Mouse (Mus musculus): ENCODE data around the gene Egfr.

The Egfr gene

DNA sequence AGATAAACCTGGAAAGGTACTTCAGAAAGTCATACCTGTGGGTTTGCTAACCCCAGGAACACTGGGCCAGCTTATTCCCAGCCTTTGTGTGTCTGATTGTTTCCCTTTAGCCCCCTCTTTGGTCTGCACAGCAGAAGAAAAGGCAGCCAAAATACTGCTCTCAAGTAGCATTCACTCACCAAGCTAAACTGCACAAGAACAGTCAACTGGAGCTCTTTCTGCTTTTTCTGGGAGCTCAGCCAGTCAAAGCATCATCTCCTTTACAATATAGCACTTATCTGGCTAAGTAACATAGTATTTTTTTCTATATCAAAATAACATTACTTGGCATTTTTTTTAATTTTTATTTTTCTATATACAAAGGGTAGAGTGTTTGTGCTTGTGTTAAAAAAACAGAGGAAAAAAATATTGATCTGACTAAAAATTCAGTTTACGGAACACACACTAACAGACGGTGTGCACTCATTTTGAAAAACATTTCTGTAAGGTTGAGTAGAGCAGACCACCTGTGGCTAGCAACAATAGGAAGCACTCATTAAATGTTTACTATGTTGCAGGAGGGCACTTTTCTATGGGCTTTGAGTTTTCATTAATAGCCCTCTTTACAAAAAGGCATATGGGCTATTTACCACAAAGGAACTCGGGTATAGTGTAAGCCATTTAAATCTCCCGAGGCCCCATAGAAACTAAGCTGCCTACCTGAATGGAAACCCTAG is 72.0 kb downstream of the Egfr start:
- no peak for DNase-seq (ENCODE audit: extremely low read depth, low read depth)

DNA sequence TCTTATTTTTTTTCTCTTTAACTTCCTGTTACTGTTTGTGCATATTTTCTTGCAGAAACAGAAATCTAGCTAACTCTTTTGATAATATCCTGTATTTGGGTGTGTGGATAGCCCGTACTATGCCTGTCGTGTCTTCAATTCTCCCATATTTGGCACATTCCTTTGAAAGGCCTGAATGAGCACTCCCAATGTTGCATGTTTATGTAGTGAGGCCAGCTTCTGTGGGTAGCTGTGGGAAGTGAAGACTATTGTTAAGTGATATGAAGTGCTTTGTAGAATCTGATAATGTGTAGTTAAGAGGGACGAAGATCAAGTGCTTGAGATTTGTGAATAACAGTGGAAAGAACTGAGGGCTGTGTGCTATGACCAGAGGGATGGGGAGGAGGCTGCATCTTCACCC is 77.5 kb downstream of the Egfr start:
- no peak for DNase-seq (ENCODE audit: extremely low read depth, low read depth)

DNA sequence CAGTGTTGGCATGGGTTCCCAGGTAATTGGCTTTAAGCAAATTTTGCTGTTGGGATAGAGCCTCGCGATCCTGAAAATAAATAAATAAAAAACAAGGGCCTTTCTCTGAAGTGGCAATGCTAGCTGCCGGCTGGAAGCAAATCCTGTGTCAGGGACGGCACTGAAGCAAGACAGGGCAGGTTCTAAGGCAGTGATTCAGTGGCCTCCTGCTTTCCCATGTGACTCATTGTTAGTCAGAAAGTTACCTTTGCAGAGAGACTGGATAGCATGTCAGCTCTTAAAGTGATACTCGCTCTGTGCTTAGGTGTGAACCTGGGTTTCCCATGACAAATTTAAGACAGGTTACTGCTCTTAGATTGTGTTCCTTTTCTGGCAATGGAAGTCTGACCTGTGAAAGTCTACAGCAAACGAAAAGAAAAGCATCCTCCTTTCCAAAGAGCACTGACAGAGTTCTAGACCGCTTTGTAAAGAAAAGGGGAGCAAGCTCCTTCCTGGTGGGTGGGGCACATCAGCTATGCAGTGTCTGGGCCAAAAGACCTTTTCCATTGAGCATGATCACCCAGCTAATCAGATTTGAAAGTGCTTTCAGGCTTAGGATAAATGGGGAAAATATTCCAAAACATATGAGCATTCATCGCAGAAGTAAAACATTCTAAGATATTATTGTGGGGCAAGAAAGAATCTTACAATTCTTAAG is 78.7 kb downstream of the Egfr start:
- DNase-seq (ENCODE audit: extremely low read depth, low read depth) = no peak

DNA sequence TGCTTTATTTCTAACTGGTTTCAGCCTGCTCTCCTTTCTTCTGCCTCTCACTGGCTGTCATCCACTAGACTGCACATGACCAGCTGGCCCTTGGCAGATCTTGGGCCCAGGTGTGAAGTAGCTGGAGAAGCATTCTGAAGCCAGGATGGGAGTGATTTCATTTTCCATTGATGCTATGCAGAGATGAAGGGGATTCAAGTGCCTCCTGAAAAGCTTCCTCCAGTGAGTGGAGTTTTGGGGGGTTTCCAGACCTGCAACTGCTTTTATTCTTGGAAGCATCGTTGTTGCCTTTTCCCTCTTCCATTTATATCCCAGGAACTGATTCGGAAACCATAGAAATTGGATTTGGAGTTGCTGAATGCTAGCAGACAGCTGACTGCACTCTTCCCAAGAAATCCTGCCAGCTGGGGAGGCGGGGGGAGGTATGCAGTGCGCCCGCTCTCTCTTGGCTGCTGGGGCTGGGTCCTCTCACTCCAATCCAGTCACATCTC is 80.0 kb downstream of the Egfr start:
- DNase-seq (ENCODE audit: extremely low read depth, low read depth) = no peak

DNA sequence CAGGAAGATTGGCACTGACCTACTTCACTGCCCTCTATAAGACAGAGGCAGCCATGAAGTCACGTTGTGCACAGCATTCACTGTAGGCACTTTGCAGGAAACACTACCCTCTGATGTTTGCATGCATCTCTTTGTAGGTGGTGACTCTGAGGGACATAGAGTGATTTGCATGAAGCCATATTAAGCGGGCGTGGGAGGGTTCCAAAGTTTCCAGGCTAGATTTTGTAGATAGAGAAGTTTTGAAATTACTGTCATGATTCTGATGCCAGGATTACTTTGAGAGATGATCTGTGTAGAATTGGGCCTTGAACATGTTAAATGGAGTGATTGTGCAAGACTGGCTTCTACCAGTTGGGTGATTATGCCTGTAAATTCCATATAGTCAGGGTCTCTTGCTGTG is 86.8 kb downstream of the Egfr start:
- no peak for DNase-seq (ENCODE audit: extremely low read depth, low read depth)

DNA sequence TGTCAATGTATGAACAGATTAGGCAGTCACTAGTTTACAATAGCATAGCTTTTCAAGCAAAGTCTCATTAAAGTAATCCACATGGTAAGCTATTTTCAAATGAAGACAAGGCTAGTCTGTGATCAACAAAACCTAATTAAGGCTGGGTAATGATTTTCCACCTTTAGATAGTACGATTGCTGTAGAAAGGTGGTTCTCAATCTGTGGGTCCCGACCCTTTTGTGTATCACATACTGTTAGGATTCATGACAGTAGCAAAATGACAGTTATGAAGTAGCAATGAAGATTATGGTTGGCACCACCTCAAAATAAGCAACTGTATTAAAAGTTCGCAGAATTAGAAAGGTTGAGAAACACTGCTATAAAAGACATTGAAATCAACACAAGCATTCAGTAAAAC is 90.9 kb downstream of the Egfr start:
- no peak for DNase-seq (ENCODE audit: extremely low read depth, low read depth)

DNA sequence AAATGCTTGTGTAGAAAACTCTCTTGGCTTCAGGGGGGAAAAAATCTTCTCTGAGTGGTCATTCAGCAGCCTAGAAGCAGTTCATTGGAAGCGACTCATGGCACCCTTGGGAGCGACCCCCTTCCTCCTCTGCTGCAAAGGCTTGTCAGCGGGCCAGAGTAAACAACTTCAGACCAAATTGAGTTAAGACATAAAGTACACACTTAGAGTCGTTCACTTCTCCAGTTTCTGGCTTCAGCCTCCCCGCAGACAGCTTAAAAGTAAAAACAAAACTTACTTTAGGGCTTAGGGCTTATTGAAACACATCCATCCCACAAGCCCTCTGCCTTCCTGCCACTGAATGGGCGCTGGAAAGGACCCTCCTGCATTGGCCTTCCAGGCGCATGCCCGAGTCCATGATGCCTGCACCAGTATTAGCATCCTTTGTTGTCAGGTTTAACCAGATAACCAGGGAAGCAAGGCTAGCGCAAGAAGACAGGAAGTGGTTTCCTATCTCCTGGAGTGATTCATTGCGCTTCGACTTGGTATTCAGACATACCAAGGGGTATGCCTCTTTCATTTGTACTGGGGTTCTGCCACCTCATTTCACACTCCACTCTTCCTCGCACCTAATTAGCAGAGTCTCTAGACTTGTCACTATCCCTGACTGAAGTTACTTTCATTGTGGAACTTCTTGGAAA is 92.0 kb downstream of the Egfr start:
- peak; percentile 2 for DNase-seq (ENCODE audit: extremely low read depth, low read depth)

DNA sequence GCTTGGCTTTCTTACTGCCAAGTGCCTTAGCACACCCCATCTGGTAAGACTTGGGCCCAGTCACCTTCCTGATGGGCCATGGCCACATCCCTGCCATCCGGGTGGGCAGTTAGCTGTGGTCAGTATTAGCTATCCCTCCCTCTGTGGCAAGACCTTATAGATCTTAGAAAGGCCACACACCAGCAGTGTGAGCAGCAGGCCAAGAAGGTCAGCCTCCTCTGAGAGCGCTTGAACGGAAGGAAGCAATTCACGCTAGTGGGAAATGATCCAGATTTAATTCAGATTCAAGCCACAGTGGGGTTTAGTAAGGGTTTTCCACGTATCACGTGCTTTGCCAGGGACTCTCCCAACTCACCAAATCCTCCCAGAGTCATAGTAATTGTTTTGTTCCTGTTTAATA is 96.9 kb downstream of the Egfr start:
- DNase-seq (ENCODE audit: extremely low read depth, low read depth) = no peak

DNA sequence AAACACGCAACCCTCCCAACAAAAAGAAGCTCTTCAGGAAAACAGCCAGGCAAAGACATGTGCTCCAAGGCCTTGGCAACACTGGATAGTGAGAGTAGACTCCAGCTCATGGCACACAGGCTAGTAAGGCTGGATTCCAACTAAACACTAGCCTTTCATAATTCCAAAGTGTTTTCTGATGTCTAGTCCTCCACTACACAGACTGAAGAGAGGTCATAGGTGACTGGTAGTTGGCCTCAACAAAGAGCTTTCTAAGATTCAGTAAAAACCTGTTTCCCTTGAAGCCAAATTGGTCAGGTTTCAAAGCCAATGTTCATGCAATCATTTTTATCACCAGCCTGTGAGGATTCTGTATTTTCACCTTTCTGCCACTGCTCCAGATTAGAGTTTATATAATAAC is 99.4 kb downstream of the Egfr start:
- DNase-seq (ENCODE audit: extremely low read depth, low read depth) = no peak

DNA sequence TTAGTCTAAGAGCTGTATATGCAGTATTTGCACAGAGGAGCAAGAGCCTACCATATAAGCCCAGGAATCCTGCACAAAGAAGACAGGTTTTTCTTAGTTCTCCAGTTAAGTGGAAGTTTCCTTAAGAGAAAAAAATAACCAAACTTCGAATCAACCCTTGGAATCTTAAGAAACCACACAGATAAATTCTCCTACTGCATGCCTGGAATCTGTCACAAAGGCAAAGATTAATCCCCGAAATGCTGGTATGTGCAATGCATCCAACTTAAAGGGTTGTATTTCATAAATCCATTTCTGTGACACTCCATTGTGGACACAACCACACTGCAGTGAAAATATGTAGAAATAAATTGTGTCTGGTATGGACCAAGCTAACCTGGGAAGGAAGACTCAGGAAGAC is 102.1 kb downstream of the Egfr start:
- no peak for DNase-seq (ENCODE audit: extremely low read depth, low read depth)

DNA sequence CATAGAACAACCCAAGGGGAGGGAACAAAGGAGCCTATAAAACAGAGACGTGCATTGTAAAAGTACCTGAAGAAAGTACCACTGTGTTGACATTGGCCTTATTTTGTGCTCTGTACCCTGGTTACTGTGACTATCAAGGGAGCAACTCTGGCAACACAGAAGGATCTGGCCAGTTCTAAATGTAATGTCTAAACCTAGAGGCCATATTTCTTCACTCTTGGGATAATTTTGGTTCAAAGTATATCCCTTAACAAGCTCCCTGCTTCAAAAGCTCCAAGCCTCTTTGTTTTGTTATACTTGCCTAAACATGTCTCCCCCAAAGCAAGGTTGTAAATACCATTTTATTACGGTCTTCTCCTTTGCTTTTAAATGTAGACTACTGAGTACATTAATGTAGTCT is 105.3 kb downstream of the Egfr start:
- DNase-seq (ENCODE audit: extremely low read depth, low read depth) = no peak

DNA sequence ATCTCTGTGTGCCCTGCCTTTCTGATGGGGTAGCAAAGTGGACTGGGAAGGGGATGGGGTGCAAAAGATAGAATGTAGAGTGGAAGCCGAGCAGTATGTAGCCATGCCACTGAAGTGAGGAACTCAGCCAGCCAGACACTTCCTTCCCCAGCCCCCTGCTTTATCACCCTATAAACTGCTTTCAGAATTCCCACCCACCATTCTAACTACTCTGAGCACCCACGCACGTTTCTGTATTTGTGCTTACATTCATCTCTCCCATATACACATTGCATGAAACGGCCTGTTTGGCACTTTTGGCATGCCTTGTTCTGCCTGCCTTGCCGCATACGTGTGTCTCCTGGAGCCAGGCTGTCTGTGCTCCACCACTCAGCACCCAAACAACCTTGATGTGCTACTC is 109.0 kb downstream of the Egfr start:
- DNase-seq (ENCODE audit: extremely low read depth, low read depth) = no peak

DNA sequence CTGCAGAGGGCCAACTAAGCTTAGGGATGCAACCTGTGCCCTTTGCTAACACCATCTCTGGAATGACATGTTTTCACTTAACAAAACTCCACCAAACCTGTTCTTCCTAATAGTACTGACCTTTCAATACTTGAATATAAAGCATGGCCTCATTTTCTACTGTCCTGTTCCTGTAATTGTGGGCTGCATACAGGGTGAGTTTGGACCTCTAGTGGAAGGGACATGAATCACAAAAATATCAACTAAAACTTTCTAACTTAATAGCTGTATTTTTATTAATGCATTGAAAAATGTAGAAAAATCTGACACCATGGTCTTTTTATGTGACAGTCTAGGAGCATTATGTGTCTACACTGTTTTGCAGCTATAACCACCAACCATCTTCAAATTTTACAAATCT is 111.5 kb downstream of the Egfr start:
- DNase-seq (ENCODE audit: extremely low read depth, low read depth) = no peak

DNA sequence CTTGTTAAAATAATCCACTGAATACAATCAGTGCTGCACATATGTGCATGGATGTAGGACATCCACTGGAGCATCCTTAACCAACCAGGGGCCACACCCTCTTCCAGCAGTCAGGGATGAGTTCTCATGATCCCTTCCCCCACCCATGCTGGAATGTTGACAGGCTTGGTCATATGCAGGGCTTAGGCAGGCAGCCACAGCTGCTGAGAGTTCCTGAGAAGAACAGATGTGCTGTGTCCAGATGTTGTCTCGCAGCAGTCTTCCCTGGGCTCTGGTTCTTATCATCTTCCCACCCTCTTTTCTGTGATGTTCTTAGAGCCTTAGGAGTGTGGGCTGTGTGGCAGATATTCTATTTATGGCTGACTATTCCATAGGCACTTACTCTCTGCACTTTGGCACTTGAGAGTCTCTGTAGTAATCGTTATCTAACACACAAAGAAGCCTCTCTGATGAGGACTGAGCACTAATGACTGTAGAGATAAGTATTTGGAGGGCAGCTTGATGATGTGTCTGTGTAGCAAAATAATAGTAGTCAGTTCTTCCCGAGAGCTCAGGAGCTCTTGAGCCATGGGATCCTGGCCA is 113.1 kb downstream of the Egfr start:
- DNase-seq (ENCODE audit: extremely low read depth, low read depth) = no peak

DNA sequence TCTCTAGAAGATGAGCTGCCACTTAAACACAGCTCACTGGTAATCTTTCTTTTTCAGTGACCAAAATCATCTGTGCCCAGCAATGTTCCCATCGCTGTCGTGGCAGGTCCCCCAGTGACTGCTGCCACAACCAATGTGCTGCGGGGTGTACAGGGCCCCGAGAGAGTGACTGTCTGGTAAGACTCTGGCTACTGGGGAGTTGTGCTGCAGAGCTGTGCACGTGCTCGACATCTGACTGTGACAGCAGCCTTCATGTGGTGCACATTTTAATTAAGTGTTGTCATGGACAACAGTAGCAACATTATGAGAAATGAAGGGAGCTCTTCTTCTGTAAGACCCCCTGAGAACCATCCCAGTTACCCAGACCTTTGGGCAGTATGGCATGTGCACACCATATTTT is 116.0 kb downstream of the Egfr start:
- no peak for DNase-seq (ENCODE audit: extremely low read depth, low read depth)

DNA sequence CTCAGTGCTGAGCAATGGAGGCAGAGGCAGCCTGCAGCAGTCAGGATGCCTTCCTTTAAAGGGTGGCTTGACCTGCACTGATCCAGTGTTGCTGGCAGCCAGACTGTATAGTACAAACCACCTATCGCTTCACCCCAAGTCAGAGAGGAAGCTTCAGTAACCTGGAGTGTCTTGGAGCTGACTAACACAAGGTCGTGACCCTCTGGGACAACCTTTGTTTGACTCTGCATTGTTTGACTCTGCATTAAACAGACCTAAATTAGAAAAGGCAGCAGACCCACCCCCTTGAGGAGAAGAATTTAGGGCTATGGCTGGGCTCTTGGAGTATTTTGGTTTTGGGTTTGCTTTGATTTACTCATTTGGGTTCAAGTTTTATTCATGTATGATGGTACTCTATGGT is 117.5 kb downstream of the Egfr start:
- DNase-seq (ENCODE audit: extremely low read depth, low read depth) = no peak

DNA sequence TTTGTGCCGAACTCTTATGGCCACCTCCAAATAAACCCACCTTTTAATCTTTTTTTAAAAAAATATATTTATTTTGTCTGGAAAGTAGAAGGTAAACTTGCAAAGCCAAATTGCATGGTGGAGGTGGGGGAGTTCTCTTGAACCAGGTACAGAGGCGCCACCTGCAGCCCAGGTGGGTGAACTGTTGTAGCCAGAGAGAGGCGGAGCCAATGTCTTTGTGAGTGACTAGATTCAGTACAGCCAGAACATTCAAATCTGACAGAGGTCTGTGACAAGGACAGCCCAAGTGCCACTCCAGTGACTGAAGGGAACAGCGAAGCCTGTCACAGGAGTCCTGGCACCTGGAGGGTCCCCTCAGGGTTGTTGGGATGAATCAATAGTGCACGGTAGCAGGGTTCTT is 119.1 kb downstream of the Egfr start:
- no peak for DNase-seq (ENCODE audit: extremely low read depth, low read depth)

DNA sequence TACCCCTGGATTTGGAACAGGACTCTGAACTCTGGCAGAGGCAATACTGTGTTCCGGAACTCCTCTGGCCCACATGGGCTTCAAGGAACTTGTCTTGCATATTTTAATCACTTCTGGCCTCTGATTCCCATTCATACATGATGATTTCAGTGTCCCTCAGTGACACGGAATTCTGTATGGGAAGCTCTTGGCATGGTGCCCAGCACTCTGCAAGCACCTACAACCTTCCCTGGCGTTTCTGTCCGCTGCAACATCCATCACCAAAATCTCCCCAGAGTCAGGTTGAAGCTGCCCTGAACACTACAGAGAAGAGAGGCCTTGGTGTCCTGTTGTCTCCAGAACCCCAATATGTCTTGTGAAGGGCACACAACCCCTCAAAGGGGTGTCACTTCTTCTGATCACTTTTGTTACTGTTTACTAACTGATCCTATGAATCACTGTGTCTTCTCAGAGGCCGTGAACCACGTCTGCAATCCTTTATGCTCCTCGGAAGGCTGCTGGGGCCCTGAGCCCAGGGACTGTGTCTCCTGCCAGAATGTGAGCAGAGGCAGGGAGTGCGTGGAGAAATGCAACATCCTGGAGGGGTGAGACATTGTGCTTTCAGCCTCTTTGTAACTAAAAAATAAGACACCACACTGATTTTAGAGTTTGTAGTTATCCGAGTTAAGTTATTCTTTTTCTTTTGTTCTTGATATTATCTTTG is 125.8 kb downstream of the Egfr start:
- DNase-seq (ENCODE audit: extremely low read depth, low read depth) = no peak

DNA sequence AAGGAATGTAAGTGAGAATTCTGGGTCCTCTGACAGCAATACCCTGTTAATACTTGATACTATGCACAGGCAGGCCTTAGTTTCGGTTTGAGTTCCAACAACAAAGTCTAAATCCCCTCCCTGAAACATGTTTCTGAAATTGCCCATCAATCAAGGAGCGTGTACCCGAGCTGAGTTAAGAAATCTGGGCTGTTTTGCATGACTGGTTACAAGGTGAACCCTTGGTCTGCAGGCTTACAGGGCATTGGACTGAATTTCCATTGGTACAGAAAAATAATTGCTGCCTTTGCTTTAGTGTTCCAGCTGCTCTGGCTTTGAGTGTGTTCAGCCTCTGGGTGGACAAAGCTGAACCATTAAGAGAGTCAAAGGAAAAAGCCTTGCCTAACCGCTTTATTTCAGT is 129.9 kb downstream of the Egfr start:
- DNase-seq (ENCODE audit: extremely low read depth, low read depth) = no peak

DNA sequence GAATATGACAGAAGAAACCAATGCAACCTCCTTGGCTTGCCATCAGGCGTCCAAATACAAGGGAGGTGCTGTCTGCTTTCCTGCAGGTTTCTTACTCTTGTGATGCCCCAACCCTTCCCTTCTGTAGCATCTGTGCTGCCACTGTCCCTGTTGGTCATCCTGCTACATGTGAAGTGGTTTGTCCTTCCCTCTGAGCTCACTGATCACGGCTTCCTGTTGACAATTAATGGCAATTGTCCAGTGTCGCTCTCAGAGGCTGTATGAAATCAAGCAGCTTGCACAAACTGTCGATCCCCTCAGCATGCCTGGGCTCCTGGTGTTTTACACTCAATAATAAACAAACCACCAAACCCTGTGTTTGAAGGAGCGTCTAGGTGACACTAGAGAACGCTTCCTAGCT is 134.1 kb downstream of the Egfr start:
- DNase-seq (ENCODE audit: extremely low read depth, low read depth) = no peak

DNA sequence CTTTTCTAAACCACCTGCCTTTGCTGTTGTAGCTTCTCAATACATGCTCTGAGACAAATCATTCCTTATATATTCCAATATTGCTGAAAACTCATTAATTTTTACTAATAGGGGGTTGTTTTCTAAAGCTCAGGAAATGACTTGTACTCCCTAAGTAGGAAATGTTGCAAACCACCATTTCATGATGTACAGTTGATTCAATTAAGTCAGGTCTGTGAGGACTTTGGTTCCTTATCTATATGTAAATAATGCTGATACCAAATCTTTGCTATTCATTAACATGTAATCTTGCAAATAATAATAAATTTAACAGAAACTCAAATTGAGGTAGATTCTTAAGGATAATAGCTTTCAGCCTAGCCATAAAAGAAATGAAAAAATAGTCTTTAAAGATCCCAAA is 136.1 kb downstream of the Egfr start:
- no peak for DNase-seq (ENCODE audit: extremely low read depth, low read depth)
